Mouse (Mus musculus) testis, postnatal 10 days (tissue): ENCODE measurements around the gene Hoxd8.

Experiments
- DNase-seq: peaks from one replicate; pipeline ENCODE4 v3.0.0; 2021; ENCODE audit warnings: low spot score

The Hoxd8 gene

DNA sequence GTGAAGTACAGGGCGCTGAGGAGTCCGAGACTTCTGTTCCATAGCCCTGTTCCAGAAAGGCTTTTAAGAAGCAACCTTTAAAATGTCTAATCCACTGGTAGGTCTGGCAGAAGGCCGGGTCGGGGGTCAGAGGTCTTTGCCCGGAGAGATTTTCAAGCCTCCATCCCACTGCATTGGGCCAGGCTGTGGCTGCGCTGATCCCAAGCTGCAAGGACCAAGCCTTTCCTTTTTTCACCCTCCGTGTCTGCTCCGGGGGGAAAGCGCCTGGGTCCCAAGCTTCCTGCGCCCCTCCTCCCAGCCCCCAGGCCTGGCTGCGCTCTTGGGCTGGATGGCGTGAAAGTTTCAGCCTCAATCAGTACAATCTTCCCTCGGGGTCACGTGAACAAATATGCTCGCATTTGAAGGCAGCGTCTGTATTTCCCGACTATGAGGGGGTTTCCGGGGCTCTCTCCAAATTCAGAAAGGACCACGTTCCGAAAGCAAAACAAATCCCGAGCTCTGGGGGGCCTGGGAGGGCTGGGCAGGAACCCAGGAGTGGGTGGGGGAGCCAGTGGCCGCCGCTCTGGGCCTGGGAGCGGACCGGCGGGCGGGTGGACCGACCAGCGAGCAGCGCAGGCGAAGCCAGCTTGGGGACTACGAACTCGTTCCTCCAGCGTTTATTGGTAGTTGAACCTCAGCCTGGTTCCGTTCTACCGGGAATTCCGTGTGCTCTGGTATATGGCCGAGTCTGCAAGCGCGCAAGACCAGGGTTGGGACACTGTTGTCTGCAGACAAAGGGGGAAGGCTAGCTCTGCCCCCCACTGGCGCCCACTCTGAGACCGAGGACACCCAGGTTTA is 31.7 kb downstream of the Hoxd8 start:
- no peak for DNase-seq

DNA sequence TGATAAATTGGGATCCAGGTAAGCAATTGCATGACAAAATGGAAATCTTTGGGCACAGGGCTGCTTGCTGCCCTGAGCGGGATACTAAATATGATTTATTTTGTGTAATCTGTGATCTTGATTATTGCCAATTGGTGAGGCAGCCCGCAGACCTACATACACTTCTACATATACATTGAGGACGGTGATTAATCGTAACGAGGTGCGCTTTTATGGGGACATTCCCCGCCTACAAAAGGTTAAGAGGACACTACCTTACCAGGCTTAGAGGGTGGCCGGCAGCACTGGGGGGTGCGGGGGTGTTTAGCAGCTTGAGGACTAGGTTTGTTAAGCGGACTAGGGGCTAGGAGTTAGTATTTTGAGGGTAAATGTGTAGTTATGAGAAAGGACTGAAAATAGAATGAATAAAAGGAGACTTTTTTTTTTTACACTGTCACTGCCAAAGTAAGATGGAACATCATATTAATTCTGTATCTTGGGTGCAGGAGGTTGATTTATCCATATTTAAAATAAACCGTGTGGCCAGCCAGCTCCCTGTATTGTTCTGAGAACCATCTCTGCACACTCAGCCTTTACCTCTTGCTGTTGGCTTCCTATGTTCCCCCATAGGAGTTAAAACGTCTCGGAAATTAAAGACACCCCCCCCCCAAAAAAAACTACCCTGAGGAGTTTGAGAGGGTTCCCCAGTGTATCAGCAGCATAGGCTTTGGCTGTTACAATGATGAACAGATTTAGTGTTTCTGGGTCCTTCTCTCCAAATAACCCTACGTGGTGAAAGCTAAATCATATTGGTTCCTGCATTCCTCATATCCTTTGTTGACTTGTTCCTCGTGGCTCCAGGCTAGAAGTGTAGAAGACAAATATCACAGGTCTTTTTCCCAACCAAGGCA is 32.5 kb downstream of the Hoxd8 start:
- DNase-seq: no peak

DNA sequence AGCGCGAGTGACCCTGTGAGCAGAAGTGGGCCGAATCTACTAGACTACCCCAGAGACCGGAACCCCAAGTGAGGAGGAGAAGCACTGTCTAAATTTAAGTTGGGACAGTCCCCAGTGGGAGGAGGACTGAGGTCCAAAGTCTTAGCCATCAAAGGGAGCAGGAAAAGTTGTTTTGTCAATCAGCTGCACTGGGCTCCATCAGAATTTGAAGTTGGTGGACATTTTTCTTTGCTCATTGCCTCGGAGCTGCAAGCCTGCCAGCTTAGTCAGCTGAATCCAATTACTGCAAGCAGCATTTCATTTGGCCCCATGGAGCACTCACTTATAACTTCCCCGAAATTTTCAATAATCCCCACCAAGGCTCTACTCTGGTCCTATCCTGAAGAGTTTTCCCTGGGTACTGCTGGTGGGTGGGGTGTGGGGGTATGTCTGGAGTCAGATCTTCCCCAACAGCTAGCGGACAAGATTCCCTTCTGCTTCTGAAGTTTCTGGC is 33.2 kb downstream of the Hoxd8 start:
- no peak for DNase-seq

DNA sequence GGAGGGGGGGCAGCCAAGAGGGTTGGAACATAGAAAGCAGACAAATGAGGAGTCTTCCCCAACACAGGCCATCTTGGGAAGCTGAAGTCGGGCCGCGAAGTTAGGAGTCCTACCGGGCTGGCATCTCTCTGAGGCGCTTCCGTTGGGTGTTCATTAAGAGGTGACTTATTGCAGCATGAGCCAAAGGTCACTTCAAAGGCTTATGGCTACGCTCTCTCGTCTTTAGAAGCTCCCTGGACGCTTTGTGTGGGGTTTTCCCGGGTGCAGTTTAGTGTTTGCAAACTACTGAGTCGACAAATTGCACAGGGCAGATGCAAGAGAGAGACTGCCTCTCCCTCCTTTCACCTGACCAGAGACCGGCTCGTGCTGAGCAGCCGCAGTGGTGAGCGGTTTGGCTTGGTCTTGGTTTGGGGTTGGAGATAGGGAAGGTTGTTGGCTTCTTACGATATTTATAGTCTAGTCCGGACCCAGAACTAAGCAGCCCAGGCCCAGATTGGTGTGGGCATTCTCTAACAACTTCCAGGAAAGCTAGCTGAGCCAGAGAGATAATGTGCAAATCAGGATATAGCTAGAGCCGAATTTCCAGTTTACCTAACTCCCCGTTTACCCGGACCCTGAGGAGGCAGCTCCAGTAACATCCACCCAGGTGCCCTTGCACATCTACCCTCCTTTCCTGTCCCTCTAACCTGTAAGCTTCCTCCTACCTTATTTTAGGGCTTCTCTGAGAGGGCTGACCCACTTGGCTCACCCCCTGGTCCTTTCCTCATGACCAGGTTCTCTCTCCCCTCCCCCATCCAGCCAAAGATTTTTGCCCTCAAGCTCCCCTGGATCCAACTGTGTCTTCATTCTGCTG is 34.4 kb downstream of the Hoxd8 start:
- DNase-seq: no peak

DNA sequence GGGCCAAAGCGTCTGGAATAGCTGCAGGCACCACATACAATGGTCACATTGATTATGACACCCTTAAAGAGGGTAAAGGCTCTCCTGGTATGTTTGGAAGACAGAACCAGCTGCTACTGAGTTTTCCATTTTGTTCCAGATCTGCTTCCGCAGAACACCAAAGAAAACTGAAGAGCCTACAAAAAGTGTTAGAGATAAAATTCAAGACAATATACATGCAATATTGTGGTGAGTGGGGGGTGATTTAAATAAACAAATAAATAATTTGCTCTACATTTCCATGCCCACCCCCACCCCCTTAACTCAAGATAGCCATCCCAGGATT is 35.0 kb downstream of the Hoxd8 start:
- no peak for DNase-seq

DNA sequence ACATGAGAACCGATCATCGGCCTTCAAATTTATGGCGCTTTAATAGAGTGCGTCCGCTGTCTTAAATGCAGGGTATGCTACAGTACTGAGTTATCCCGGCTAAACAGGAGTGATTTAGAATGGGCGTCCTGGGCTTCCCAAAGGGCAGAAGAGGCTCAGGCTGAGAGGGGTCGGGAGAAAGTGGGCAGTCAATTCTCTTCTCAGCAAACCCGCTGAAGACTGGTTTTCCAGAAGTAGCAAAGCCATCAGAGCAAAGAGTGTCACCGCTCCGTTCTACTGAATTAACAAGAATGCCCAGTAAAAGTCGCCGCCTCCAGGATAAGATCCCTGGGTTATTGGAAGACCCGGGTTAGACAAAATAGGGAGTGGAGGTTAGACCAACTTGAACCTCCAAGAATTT is 35.5 kb downstream of the Hoxd8 start:
- no peak for DNase-seq

DNA sequence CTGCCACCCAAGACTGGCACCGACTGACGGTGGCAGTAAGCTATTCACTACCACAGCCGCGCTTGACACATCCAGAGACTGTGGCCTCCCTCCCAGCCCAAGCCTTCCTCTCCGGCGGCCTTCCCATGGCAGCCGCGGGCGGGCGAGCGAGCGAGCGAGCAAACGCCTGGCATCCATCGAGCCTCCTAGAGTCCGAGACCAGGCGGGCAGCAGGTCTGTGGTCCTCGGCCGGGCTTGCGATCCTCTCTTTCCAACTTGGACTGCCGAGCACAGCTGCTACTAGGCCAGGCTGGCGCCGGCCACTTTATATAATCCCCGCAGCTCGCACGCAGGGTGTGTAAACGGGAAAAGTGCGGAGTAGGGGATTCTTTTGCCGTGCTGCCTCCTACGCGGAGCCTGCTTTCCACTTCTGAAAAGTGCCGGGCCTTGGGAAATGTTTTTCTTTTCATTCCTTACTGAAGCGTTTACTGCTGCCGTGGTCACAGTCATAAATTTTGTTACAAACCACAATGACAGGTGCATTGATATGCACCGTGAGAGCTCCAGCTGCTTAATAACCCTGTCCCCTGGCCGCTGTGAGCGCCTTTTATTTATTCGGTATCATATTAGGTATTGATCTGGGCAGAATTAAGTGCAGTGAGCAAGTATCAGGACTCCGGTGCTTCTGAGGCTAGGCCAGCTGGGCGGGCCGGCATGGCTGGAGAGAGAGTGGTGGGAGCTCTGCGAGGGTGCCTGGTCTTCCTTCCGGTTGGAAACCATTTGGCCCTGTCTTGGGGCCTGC is 36.1 kb downstream of the Hoxd8 start:
- no peak for DNase-seq

DNA sequence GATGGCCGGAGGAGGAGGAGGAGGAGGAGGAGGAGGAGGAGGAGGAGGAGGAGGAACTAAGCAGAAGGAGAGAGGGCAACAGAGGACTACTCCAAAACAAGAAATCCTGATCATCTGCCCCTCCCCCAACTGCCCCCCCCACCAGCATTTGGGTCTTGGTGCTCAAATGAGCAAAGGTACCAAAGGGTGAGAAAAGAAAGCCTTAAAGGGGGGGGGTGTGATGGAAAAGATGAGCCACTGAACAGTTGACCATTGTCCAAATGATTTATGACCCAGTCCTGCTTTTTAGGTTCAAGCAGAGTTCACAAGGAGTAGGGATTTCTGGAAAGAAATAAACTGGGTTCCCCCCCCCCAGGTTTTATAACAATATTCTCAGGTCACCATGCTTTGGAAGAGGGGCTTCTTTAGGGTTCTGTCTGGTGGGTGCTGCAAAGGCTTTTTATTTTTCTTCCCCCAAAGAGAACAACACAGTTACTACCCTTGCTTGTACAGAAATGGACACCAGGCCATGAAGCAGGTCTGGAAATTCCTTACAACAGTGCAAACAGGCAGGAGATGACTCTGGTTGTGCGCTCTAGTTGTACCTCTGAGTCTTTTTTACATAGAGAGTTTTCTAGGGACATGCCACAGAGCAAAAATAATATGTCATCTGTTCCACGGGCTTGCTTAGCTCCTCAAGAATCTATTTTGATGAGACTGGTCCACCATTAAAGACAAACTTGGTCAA is 37.0 kb downstream of the Hoxd8 start:
- DNase-seq: no peak

DNA sequence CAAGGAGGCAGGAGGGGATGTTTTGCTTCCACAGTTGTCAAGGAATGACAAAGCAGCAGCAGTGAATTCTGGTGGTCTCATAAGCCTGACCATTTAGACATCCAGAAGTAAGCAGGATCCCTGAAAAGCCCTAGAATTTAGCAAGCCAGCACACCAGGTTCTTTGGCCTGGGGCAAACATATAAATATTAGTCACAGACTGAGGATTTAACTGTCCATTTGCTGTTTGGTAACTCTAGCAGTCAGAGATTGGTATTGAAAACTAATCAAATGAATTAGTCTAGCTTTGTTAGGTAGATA is 37.5 kb downstream of the Hoxd8 start:
- no peak for DNase-seq

DNA sequence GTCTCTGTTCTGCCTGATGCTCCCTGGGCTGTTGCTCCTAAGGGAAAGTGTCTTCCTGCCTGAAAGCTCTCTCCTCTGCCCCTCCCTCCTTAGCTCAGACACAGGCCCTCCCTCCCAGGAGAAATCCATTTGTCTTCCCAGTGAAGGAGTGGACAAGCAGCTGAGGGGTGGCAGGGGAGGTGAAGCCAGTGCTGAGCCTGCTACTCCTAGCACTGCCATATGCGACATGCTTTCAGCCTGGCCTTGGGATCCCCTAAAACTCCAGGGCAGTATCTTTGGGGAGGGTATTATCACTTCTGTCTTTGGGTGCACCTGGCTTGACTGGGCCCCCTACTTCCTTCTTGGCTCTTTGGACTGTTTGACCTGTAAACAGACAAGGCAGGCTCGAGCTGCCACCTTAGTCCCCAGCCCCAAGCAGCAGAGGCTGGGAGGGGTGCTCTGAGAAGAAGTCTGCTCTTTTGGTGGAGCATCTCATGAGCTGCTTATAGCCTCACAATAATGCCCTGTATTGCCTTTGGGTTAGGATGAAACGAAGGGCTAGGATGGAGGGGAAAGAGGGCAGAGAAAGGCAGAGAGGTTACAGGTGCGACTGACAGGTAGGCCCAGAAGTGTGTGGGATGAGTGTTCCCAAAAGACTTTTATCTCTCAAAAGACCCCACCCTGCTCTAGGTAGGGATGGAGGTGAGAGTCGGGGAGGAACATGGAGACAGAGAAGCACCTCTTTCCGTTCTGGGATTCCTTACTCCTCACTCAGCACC is 41.3 kb downstream of the Hoxd8 start:
- no peak for DNase-seq

DNA sequence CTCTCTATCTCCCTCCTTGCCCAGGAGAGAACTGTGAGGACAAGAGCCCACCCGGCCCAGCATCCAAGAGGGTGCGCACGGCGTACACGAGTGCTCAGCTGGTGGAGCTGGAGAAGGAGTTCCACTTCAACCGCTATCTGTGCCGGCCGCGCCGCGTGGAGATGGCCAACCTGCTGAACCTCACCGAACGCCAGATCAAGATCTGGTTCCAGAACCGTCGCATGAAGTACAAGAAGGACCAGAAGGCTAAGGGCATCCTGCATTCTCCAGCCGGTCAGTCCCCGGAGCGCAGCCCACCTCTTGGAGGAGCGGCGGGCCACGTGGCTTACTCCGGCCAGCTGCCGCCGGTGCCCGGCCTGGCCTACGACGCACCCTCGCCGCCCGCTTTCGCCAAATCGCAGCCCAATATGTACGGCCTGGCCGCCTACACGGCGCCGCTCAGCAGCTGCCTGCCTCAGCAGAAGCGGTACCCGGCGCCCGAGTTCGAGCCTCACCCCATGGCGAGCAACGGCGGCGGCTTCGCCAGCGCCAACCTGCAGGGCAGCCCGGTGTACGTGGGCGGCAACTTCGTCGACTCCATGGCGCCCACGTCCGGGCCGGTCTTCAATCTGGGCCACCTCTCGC is 42.0 kb downstream of the Hoxd8 start:
- DNase-seq: no peak

DNA sequence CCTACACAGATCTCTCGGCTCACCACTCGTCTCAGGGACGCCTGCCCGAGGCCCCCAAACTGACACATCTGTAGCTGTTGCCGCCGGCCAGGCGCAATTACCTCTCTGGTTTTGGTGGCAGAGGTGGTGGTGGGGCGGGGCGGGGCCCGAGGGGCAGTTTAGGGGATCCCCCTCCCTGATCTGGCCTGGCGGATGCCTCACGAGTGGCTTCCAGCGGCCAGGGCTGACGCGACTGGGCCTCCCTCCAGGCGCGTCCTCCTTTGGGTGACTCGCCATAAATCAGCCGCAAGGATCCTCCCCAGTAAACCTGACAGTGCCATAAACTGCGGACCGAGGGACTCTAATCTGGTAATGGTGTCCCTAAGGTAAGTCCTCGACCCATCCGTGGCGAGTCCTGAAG is 42.6 kb downstream of the Hoxd8 start:
- no peak for DNase-seq

DNA sequence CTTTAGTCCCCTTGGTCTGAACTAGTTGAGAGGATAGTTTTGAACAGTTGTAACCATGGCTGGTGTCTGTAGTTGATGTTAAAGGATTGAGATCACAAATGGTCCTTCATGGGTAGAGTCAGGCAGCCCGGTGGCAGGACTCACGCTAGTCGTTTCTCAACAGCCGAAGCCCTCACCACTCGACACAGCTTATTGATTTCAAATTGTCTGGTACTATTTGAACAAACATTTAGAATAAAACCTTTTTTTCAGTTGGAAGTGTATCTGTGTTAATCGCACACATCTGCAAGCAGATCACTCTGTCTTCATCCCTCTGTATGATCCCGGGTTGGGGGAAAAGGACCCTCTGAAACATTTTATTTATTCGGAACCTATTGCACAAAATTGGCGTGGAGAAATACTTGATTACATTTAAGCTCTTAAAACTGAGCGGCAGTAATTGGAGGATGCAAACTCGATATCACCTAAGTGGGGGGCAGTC is 43.3 kb downstream of the Hoxd8 start:
- DNase-seq: no peak

DNA sequence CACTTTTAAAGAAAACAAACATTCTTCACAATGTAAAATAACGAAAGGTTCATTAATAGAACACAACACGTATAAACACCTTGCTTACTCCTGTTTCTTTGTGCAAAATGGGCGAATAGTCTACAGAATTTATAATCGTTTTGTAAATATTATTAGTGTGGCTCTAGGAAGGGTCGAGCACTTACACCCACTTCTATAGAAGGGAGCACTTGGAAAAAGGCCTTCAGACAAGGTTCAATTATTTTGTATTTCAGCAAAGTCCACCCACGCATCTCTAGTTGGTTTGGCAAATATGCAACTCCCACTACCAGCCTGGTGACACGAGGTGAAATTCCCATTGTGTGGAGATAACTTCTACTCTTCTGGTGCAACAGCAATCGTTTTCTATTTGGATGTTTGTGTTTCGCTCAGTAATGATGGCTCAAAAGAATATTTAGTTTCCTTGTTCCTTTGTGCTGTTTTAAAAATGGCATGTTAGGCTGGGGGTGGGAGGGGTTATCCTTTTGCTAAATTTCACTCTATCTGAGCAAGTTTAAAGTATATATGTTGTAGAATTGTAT is 44.1 kb downstream of the Hoxd8 start:
- DNase-seq: no peak

DNA sequence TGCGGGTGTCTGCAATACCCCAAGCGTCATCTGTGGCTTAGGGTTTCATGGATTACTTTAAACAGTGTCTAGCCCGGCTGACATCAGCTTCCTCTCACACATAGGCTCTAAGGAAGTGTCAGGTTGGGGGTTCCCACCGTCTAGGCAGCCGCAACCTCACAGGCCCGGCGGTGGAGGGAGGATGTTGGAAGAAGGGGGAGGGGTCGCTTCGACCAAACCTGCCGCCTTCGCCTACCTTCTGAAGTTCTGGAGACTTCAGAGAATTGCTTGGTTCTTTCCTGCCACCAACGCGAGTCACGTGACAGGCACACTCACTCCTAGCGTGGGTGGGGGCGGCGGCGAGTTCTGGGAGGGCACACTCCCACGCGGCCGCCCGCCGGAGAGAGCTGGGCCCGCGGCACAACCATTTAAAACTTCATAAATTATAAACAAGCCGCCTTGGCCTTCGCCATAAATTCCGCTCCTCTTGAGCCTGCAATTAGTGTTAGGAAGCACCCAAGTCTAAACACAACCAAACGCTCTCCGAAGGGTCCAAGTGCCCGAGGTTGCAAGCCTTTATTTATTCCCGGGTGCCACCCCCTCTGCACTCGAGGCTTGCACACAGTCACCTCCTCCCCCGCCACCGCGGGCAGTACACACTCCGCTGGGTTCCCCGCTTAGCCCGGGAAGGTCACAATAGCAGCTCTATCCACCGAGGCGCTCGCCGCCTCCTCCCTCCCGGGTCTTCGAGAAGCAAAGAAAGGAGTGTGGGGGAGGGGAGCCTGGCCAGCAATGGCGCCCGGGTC is 45.1 kb downstream of the Hoxd8 start:
- peak; percentile 75 for DNase-seq

DNA sequence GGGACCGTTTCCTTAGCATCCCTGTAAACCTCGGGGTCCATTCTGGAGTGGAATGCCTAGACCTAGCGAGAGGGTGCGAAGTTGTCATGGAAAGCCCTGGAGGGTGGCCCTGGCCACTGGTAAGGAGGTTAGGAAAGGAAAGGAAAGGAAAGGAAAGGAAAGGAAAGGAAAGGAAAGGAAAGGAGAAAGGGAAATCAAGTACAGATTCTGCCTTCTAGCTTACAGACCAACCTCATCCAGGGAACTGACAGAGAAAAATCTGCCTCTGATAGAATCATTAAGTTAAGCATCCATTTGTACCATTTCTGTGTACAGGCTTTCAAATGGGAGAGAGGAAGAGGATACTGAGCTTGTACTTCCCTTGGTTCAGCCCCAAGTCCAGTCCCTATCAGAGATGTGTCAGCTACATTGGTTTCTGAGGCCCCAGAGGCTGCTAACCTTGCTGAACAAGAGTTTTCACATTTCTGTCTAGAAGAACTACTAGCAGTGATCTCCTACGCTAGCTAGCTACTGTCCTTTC is 46.4 kb downstream of the Hoxd8 start:
- no peak for DNase-seq

DNA sequence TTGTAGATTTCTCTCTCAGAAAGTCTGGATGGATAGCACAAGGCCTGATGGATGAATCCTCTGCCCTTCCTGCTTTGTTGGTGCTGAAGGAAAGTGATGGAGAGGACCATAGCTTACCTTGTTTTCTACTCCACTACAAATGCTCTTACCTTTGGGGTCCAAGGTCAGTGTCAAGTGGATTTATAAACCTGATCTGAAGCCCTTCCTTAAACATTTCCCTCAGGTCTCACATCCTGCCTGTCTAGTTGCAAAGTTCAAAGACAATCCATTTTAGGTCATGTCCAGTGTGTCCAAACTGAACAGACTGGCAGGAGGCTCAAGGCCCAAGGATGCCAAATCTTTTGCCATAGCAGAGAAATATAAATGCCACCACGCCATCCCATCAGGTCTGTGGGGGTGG is 47.4 kb downstream of the Hoxd8 start:
- DNase-seq: no peak

DNA sequence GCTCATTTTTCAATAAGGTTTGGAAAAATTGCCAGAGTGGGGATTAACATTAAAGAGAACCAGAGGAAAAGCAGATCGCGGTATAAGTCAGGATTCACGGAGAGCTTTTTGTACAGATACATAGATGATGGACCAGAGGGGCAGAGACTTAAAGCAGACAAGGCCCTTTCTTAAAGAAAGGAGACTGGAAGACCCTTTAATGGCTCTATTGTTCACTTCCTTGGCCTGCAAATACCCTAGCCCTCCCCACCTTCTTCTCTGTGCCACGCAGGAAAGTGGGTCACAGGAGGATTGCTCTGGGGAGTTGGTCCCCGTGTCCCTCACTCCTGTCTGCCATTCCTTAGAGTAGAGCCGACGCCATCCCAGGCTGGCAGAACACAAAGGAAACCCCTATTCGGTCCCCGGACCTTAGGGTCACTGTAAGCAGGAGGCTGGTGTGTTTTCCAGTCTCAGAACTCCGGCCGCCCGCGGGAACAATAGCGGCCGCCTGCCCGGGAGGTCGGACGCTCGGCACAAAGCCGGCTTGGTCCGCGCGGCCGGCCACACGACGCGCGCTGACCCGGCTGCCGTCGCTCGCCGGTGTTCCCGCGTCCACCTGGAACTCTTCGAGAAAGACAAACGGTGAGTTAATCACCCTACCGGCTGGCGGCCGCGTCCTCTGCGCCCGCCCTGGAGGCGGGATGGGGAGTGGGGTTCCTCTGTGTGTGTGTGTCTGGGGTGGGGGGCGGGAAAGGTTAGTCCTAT is 48.2 kb downstream of the Hoxd8 start:
- no peak for DNase-seq
